Mouse (Mus musculus) hindbrain, postnatal 0 days (tissue): Measurements from ENCODE around the gene Tmem217. TPM values are rescaled to one million over a fixed set of nuclear protein-coding genes. Genes with fewer than 3 reads are reported as not detected.

Experiments used
- ATAC-seq: fragments of 200-750 bp; cut with Nextera tagmentation; 2 replicates; pipeline ENCODE4 v1.8.0; 2017; ENCODE audit warnings: mild to moderate bottlenecking, moderate TSS enrichment, moderate library complexity
- DNase-seq: peaks from one replicate; pipeline ENCODE4 v3.0.0-alpha.2; 2015; ENCODE audit warnings: low spot score
- H3K27ac ChIP-seq: fragments of 300-500 bp; sonication (generic); 2 replicates; pipeline ENCODE4 v1.5.1; 2014; ENCODE audit warnings: mild to moderate bottlenecking
- H3K27me3 ChIP-seq: fragments of 300-500 bp; sonication (generic); 2 replicates; pipeline ENCODE4 v1.6.1; 2014; ENCODE audit warnings: low read length, mixed read lengths; ENCODE audit not compliant: insufficient read depth
- H3K36me3 ChIP-seq: fragments of 300-500 bp; sonication (generic); 2 replicates; pipeline ENCODE4 v1.6.1; 2014; ENCODE audit warnings: low read length, mixed read lengths; ENCODE audit not compliant: insufficient read depth
- H3K4me1 ChIP-seq: fragments of 300-500 bp; sonication (generic); 2 replicates; pipeline ENCODE4 v1.6.1; 2014; ENCODE audit warnings: antibody characterized with exemption, low read length, mixed read lengths; ENCODE audit not compliant: insufficient read depth
- H3K4me2 ChIP-seq: fragments of 300-500 bp; sonication (generic); 2 replicates; pipeline ENCODE4 v1.6.1; 2014; ENCODE audit warnings: low read depth, mild to moderate bottlenecking, low read length, moderate library complexity, mixed read lengths
- H3K4me3 ChIP-seq: fragments of 300-500 bp; sonication (generic); 2 replicates; pipeline ENCODE4 v1.5.1; 2014; ENCODE audit warnings: low read length
- H3K9ac ChIP-seq: fragments of 300-500 bp; sonication (generic); replicated peaks from 2 replicates; pipeline ENCODE4 v1.6.1; 2014; ENCODE audit warnings: mild to moderate bottlenecking, low read length, moderate library complexity, mixed read lengths
- H3K9me3 ChIP-seq: fragments of 300-500 bp; sonication (generic); 2 replicates; pipeline ENCODE4 v1.6.1; 2016; ENCODE audit warnings: low read length, mixed read lengths
- CTCF ChIP-seq: IDR thresholded peaks from 2 replicates; pipeline ENCODE4 v1.5.1; 2016; ENCODE audit warnings: antibody characterized with exemption, control low read depth, low read depth
- WGBS: fragments of 180-500 bp; shearing (Covaris S2); extraction: QIAGEN DNeasy Blood & Tissue Kit; methylation state at CpG from one replicate; pipeline ENCODE4 v1.1.7; 2014; 5-methylcytosine and 5-hydroxymethylcytosine counted together
- polyA plus RNA-seq: library from polyadenylated mRNA; unstranded; fragments of >200 nt; fragmentation: Nextera tagmentation; extraction: Ambion mirVana; gene quantifications from 2 replicates; pipeline ENCODE4 v1.2.1, GENCODE M21; 2015
- total RNA-seq: library from RNA; depleted of rRNA; stranded (reverse); fragments of >200 nt; gene quantifications from 2 replicates; pipeline ENCODE4 v1.2.3, GENCODE M21; 2014; rRNA removed

The Tmem217 gene
- total RNA-seq: not detected in 2 replicates
- 0.90 and 1.2 TPM in 2 replicates for polyA plus RNA-seq

DNA sequence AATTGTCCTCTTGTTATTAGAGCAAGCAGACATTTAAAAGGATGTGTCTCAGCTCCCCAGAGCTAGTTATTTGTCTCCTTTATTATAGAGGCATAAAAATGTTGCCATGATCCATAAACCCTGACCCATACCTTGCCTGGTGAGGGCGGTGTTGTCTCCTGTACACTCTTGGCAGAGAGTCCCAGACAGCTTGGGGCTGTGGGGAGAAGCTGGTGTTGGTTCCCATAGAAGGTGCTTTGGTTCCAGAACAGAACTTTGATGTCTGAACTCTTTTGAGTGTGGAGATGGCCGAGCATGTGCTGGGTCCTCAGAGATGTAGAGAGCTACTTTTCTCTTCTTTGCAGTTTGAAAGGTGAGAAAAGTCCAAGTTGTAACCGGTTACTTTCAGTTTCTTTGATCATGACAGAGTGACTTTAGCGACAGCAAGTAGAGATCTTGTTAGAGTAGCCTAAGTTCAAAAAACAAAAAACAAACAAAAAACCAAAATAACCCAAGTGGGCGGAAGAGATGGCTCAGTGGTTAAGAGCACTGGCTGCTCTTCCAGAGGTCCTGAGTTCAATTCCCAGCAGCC, at the start of gene Tmem217:
Gene Tmem217, minus strand, starts transcription at position 224 of the 571 bp plus-strand sequence.
- H3K4me1 ChIP-seq: peaks cover 12% of the 10 kb centered on the region; the same call in 1 of the 2 replicates
- DNase-seq: no peak
- no peak within 1 kb of the TSS for H3K27ac ChIP-seq
- no peaks in the 10 kb centered on the region for H3K9me3 ChIP-seq
- TF ChIP-seq CTCF: no peak
- 93% methylated on average over 5 of the region's 5 CpGs for WGBS
- H3K4me3 ChIP-seq: no peak within 1 kb of the TSS
- no peak for ATAC-seq
- peak within 1 kb of the TSS; percentile 91; the same call in 1 of the 2 replicates for H3K4me2 ChIP-seq
- no peaks in the 10 kb centered on the region for H3K27me3 ChIP-seq
- H3K9ac ChIP-seq: no peak within 1 kb of the TSS
- H3K36me3 ChIP-seq: no peaks in the 10 kb centered on the region

DNA sequence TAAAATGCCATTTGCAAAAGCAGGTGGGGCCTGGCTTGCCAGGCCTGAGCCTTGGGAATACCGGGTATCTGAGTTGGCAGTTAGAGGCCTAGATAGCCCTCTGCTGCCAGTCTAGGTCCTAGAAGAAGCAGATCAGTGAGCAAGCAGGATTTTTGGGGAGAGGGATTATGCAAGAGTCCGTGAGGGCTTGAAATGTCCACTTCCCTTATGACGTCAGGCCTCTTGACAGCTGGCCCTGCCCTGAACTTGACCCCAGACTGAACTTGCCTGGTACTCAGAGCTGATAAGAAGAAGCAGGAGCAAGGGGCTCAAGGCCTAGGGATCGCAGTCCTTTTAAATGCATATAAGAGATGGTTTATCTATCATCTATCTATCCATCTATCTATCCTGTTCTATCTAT, 49.2 kb upstream of the Tmem217 start:
- no peaks in the 10 kb centered on the region for H3K27me3 ChIP-seq
- peaks cover 16% of the 10 kb centered on the region for H3K36me3 ChIP-seq
- 82% methylated on average over 4 of the region's 4 CpGs for WGBS
- no peak overlapping the region for H3K4me3 ChIP-seq
- no peaks in the 10 kb centered on the region for H3K4me1 ChIP-seq
- H3K9me3 ChIP-seq: no peaks in the 10 kb centered on the region
- no peak for TF ChIP-seq CTCF
- H3K9ac ChIP-seq: no peak overlapping the region
- no peak overlapping the region for H3K27ac ChIP-seq
- no peak for ATAC-seq
- no peak overlapping the region for H3K4me2 ChIP-seq
- no peak for DNase-seq

DNA sequence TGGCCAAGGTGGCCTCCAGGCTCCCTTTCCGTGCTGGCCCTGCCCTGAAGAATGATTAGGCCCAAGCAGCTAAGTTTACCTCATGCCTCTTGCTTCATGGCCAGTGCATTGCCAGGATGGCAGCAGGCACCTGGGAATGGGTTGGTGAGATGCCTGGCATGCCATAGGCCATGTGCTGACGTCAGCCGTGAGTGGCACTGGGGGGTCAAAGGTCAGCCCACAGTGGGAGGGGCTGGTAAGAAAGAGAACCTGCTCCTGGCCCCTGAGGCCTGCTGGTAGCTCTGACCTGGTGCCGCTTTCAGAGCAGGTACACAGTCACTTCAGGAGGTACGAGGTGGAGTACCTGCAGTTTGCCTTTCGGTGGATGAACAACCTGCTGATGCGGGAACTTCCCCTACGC, 47.4 kb upstream of the Tmem217 start:
- no peak for TF ChIP-seq CTCF
- 86% methylated on average over 8 of the region's 8 CpGs for WGBS
- H3K27me3 ChIP-seq: no peaks in the 10 kb centered on the region
- DNase-seq (no peak), ATAC-seq (no peak)
- no peak overlapping the region for H3K4me3 ChIP-seq
- H3K9ac ChIP-seq: no peak overlapping the region
- peaks cover 17% of the 10 kb centered on the region for H3K36me3 ChIP-seq
- H3K27ac ChIP-seq: no peak overlapping the region
- no peak overlapping the region for H3K4me2 ChIP-seq
- no peaks in the 10 kb centered on the region for H3K4me1 ChIP-seq
- no peaks in the 10 kb centered on the region for H3K9me3 ChIP-seq

DNA sequence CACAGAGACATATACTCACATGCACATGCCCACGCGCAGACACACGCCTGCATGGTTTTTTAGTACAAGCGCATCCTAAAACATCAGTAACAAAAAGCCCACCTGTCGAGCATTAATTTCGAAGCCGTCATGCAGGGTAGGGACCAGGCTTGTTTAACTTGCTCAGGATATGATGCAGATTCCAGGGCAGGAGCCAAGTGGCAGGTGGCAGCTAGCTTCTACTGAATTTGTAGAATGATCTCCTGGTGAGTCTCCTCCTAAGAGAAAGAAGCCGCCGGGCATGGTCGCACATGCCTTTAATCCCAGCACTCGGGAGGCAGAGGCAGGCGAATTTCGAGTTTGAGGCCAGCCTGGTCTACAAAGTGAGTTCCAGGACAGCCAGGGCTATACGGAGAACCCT, 46.9 kb upstream of the Tmem217 start:
- H3K4me3 ChIP-seq: no peak overlapping the region
- TF ChIP-seq CTCF: no peak
- no peaks in the 10 kb centered on the region for H3K4me1 ChIP-seq
- H3K9ac ChIP-seq: no peak overlapping the region
- H3K27me3 ChIP-seq: no peaks in the 10 kb centered on the region
- no peak overlapping the region for H3K27ac ChIP-seq
- whole genome bisulfite sequencing: 86% methylated on average over 14 of the region's 14 CpGs
- no peaks in the 10 kb centered on the region for H3K9me3 ChIP-seq
- peaks cover 20% of the 10 kb centered on the region for H3K36me3 ChIP-seq
- no peak for DNase-seq
- H3K4me2 ChIP-seq: no peak overlapping the region
- ATAC-seq: no peak

DNA sequence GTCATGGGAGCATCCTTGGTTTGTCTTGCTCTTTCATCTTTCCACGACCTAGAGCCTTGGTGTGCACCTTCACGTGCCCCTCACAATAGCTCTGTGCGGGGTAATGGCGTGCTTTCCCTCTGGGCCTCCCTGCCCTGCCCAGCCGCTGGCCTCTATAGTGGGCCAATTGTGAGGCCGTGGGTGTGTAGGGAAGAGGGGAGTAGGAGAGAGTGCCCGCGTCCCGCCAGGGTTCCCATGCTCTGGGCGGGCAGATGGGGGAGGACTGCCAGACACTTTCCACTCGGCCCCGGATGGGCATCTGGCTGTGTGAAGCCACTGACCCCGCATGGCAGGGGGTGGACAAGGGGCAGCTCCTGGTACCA, 44.6 kb upstream of the Tmem217 start:
- Histone ChIP-seq H3K4me3 (no peak overlapping the region), H3K36me3 (peaks cover 20% of the 10 kb centered on the region), H3K27me3 (no peaks in the 10 kb centered on the region), H3K4me1 (no peaks in the 10 kb centered on the region), H3K9me3 (no peaks in the 10 kb centered on the region), H3K4me2 (no peak overlapping the region), H3K27ac (no peak overlapping the region), H3K9ac (no peak overlapping the region)
- no peak for ATAC-seq
- no peak for DNase-seq
- 49% methylated on average over 13 of the region's 13 CpGs for WGBS
- TF ChIP-seq CTCF: no peak

DNA sequence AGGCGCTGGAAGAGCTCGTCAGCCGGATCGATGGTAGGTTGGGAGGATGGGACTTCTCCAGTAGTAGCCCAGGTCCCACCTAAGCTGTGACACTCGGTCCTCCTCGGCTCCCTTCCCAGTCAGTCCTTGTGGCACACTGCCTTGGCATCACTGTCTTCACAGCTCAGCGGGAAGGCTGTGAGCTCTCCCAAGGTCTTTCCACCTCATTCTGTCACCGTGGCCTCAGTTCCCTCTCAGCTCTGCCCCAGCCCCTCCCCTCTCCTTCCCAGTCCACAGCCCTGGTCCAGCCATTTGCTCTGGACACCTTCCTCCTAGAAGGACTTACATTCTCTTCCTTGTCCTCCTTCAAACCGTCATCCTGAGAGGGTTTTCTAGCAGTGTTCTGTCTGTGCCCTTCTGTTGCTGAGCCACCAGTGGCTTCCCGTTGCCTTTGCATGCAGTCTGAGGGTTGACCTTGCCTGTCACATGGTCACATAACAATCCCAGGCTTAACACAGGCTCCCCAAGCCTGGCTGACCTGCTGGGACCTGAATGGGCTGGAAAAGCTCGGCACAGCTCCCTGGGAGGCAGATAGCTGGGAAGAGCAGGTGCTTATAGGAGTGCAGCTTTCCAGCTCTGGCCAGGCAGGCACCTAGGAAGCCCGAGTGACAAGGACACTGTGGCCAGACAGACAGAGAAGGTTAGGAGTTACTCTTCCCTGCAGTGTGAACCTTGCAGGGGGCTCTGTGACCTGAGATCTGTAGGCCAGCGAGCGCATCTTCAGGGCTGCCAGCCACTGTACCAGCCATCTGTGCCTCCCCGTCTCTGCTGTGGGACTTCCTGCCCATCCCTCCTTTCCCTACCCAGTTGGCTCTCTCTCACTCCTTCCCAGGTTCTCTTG, 43.9 kb upstream of the Tmem217 start:
- no peak for DNase-seq
- no peaks in the 10 kb centered on the region for H3K9me3 ChIP-seq
- no peak overlapping the region for H3K4me3 ChIP-seq
- no peaks in the 10 kb centered on the region for H3K4me1 ChIP-seq
- peaks cover 20% of the 10 kb centered on the region for H3K36me3 ChIP-seq
- ATAC-seq: no peak
- no peak for TF ChIP-seq CTCF
- H3K27me3 ChIP-seq: no peaks in the 10 kb centered on the region
- H3K9ac ChIP-seq: no peak overlapping the region
- no peak overlapping the region for H3K27ac ChIP-seq
- no peak overlapping the region for H3K4me2 ChIP-seq
- WGBS: 61% methylated on average over 15 of the region's 15 CpGs
